Mouse (Mus musculus) ES-E14 (cell line): ENCODE measurements at regions not wholly inside any gene's neighbourhood (a gene's known extent, or its start where the extent isn't known, plus 50 kb on each side); places are given as distances from the start of the nearest gene placed in this dataset.
A peak's percentile ranks its signal among the peaks of the same experiment; 100 is the strongest.

Source experiments
- DNase-seq: peaks from one replicate; pipeline ENCODE4 v3.0.0-alpha.2; 2013; ENCODE audit warnings: low read depth, low spot score
- H3K27ac ChIP-seq: 2 replicates; pipeline ENCODE4 v1.5.1; 2012; ENCODE audit warnings: low read depth, mild to moderate bottlenecking, low read length, moderate library complexity, mixed read lengths; ENCODE audit not compliant: poor library complexity, insufficient read depth, severe bottlenecking
- H3K36me3 ChIP-seq: 2 replicates; pipeline ENCODE4 v1.6.1; 2012; ENCODE audit warnings: mild to moderate bottlenecking, low read length, moderate library complexity, mixed read lengths; ENCODE audit not compliant: control insufficient read depth, poor library complexity, insufficient read depth, severe bottlenecking
- H3K4me1 ChIP-seq, 2 experiments: fragments of 150-350 bp in 1 of 2; sonication (generic) in 1 of 2; 2 replicates each; pipeline ENCODE4 v1.6.1; 2012; ENCODE audit warnings: low read length in 2 of 2, mild to moderate bottlenecking in 1 of 2, mixed read lengths in 1 of 2; ENCODE audit not compliant: control insufficient read depth in 2 of 2, insufficient read depth in 2 of 2, poor library complexity in 1 of 2
- H3K4me3 ChIP-seq, 2 experiments: fragments of 150-350 bp in 1 of 2; sonication (generic) in 1 of 2; 2 replicates each; pipeline ENCODE4 v1.5.1; 2012; ENCODE audit warnings: low read length in 2 of 2, low read depth in 1 of 2, mild to moderate bottlenecking in 1 of 2, mixed read lengths in 1 of 2; ENCODE audit not compliant: insufficient read depth in 1 of 2, poor library complexity in 1 of 2, severe bottlenecking in 1 of 2
- H3K9ac ChIP-seq: 2 replicates; pipeline ENCODE4 v1.6.1; 2012; ENCODE audit warnings: low read depth, mild to moderate bottlenecking, low read length, mixed read lengths; ENCODE audit not compliant: poor library complexity, insufficient read depth, severe bottlenecking
- H3K9me3 ChIP-seq: fragments of 150-350 bp; sonication (generic); 2 replicates; pipeline ENCODE4 v1.6.1; 2012; ENCODE audit warnings: low read depth, mild to moderate bottlenecking, low read length; ENCODE audit not compliant: control insufficient read depth, insufficient read depth
- CHD2 ChIP-seq: IDR thresholded peaks from 2 replicates; pipeline ENCODE4 v1.6.1; 2014; ENCODE audit warnings: mild to moderate bottlenecking, low read depth, low read length, inconsistent platforms
- HCFC1 ChIP-seq: IDR thresholded peaks from 2 replicates; pipeline ENCODE4 v1.6.1; 2012; ENCODE audit warnings: low read length, inconsistent platforms, borderline replicate concordance; ENCODE audit not compliant: insufficient read depth
- MAFK ChIP-seq: IDR thresholded peaks from 2 replicates; pipeline ENCODE4 v1.6.1; 2014; ENCODE audit warnings: mild to moderate bottlenecking, low read depth, low read length, inconsistent platforms; ENCODE audit not compliant: insufficient read depth
- ZC3H11A ChIP-seq: IDR thresholded peaks from 2 replicates; pipeline ENCODE4 v1.6.1; 2012; ENCODE audit warnings: low read depth, mild to moderate bottlenecking, inconsistent platforms, low read length, borderline replicate concordance
- ZNF384 ChIP-seq: IDR thresholded peaks from 2 replicates; pipeline ENCODE4 v1.6.1; 2012; ENCODE audit warnings: low read depth, low read length, inconsistent platforms
- in situ Hi-C, 2 experiments: fragments of 600-800 bp; cut with MboI; formaldehyde crosslinking; loops; one replicate each; pipeline ENCODE4 v1.15.1; 2025; ENCODE audit warnings: low sequenced_read_pairs in 2 of 2, inconsistent platforms in 1 of 2; ENCODE audit not compliant: unreplicated experiment in 2 of 2

DNA sequence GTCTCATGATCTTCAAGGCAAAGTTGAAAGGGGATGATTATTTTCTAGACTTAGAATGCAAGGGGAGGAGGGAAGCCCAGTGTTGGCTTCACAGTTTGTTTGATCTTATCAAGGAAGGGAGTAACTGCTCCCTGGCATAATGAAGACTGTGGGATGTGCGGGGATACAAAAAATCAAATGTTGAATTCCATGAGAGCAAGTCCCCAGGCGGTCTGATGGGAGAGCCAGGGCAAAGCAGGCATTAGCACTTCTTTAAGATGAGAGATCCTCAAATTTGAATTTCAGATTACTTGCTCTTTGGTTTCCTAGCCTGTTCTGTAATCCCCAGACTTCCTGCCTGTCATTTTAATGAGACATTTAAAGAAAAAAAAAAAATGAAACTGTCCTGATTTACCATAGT is 525.6 kb upstream of the Man1a start:
- TF ChIP-seq CHD2 (no peak), ZC3H11A (no peak), ZNF384 (no peak)
- in situ Hi-C loops = no loop called here
- Histone ChIP-seq H3K4me3 (no peak overlapping the region), H3K9me3 (no peaks in the 10 kb centered on the region), H3K36me3 (no peaks in the 10 kb centered on the region), H3K4me1 (no peaks in the 10 kb centered on the region), H3K27ac (no peak overlapping the region), H3K9ac (no peak overlapping the region)
- DNase-seq = no peak

DNA sequence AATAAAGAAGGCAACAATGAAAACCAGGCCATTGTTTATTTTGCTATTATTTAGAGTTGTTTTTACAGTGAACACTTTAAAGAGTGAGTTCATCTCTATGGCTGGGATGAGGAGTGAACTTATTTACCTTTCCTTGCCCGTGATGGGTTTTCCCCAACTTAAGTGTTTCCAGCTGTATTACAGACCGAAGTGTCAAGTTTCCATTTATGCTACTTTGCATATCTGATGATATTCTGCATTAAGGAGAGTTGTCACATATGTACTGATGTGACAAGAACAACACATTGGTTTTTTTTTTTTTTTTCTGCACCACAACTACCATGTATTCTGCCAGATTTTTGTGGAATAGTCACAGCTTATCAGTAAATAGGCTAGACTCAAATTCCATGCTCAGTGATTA is 518.7 kb upstream of the Man1a start:
- H3K9ac ChIP-seq = no peak overlapping the region
- H3K4me1 ChIP-seq = no peaks in the 10 kb centered on the region
- H3K9me3 ChIP-seq = no peaks in the 10 kb centered on the region
- H3K4me3 ChIP-seq = no peak overlapping the region
- no peaks in the 10 kb centered on the region for H3K36me3 ChIP-seq
- no peak overlapping the region for H3K27ac ChIP-seq
- no peak for DNase-seq
- in situ Hi-C loops = no loop called here
- TF ChIP-seq CHD2 (no peak), ZNF384 (no peak), MAFK (no peak), ZC3H11A (no peak), HCFC1 (no peak)

DNA sequence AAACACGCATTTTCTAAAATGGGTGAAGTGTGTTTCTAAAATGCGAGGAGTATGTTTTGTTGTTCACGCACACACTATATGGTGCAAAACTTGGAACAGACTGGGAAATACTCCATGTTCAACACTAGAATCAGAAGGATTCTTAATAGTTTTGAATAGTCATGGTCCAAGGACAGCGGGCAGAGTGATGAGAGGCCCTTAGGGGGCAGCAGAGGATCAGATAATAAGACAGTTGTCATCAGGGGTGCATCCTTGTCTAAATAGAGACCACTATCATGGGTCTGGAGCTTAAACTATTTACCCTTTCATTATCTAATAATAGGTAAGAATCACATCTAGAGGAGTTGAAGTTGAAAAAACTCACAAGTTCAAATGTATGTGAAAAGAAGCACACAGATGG is 482.2 kb upstream of the Man1a start:
- no peak overlapping the region for H3K27ac ChIP-seq
- DNase-seq = peak; percentile 43
- in situ Hi-C loops = loop anchor here (25.0 kb wide), 1 partner anchor 1204 kb away; no protein-coding TSS in a partner anchor
- no peaks in the 10 kb centered on the region for H3K4me1 ChIP-seq
- no peak overlapping the region for H3K9ac ChIP-seq
- no peaks in the 10 kb centered on the region for H3K36me3 ChIP-seq
- H3K4me3 ChIP-seq = no peak overlapping the region
- no peaks in the 10 kb centered on the region for H3K9me3 ChIP-seq
- no peak for TF ChIP-seq CHD2
- no peak for TF ChIP-seq ZNF384
- TF ChIP-seq ZC3H11A = peak; percentile 60; the same call in 1 of the 2 replicates
- no peak for TF ChIP-seq HCFC1

DNA sequence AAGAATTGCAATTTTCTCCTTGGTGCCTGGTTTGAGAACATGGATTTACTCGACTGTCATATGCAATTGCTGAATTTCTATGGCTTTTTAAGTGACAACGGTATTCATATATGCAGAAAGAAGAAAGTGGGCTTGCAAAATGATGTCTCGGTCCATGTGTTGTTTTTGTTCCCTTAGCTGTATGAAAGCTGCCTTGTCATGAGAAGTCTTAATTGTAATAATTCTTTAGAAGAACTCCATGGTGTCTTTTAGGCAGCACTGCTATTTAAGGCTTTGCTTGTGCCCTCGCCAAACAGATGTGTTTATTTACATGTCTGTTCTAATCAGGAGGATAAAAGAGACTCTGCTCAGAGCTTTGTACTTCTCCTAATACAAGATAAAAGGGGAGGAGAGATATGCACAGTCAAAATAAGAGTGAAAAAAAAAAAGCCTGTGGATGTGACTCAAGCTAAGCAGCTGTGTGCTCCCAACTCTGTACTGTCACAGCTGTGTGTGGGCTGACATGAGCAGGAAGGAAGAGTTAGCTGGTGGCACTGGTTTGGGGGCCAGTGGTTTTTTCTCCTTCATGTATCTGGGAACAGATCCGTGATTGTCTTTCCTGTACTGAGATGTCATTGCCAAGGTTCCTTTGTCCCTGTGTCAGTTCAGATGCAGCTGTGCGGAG is 475.5 kb upstream of the Man1a start:
- Histone ChIP-seq H3K9me3 (no peaks in the 10 kb centered on the region), H3K4me3 (no peak overlapping the region), H3K4me1 (no peaks in the 10 kb centered on the region), H3K9ac (no peak overlapping the region), H3K27ac (no peak overlapping the region), H3K36me3 (no peaks in the 10 kb centered on the region)
- no peak for TF ChIP-seq MAFK
- TF ChIP-seq ZC3H11A = no peak
- TF ChIP-seq ZNF384 = no peak
- no peak for TF ChIP-seq HCFC1
- no peak for TF ChIP-seq CHD2
- DNase-seq = no peak
- in situ Hi-C loops = loop anchor here (25.0 kb wide), 1 partner anchor 1210 kb away; no protein-coding TSS in a partner anchor

DNA sequence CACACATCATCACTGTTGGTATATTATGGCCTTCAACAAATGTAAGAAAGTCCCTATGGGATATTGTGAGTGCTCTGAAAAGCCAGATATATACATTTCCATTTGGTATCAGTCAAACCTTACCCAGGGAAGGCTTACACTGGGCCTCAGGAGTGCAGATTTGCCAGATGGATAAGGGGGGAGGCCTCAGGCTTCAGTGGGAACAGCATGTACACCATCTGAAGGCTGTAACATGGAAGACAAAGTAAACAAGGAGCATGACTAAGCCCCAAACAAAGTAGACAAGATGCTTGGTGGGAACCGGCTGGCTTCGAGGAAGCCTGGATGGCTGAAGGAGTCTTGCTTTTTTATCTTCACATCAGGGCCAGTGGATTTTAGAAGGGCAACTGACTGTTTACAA is 474.3 kb upstream of the Man1a start:
- DNase-seq = no peak
- H3K4me3 ChIP-seq = no peak overlapping the region
- no peak for TF ChIP-seq CHD2
- no peak for TF ChIP-seq HCFC1
- no peak for TF ChIP-seq MAFK
- TF ChIP-seq ZNF384 = no peak
- TF ChIP-seq ZC3H11A = no peak
- H3K4me1 ChIP-seq = no peaks in the 10 kb centered on the region
- H3K9ac ChIP-seq = no peak overlapping the region
- no peak overlapping the region for H3K27ac ChIP-seq
- in situ Hi-C loops = loop anchor here (25.0 kb wide), 1 partner anchor 1212 kb away; no protein-coding TSS in a partner anchor
- H3K36me3 ChIP-seq = no peaks in the 10 kb centered on the region
- H3K9me3 ChIP-seq = no peaks in the 10 kb centered on the region
